Mouse (Mus musculus): ENCODE data around the gene Lrrc66. TPM values are rescaled to one million over a fixed set of nuclear protein-coding genes. Genes with fewer than 3 reads are reported as not detected.

Gene Lrrc66
- total RNA-seq (2012; rRNA removed) (0.82 and 1.1 TPM in 2 replicates), polyA plus RNA-seq (2012; ENCODE audit: insufficient read depth in 1 of 2, insufficient read length in 2 of 2, low read depth in 1 of 2, low replicate concordance in 2 of 2, missing spikeins in 1 of 2) (1 to 10 TPM in 1 of 2 experiments, not detected in 1; 1.1 TPM)

- Histone ChIP-seq H3K9me3 (replicated peaks; ENCODE audit: insufficient read depth, low read length) (no peaks in the 10 kb centered on the region), H3K9ac (ENCODE audit: control insufficient read depth, low read depth, low read length, poor library complexity, severe bottlenecking) (no peak within 1 kb of the TSS), H3K27ac (ENCODE audit: control insufficient read depth, low read depth, low read length) (no peak within 1 kb of the TSS), H3K27me3 (ENCODE audit: control insufficient read depth in 1 of 2, insufficient read depth in 2 of 2, low read length in 2 of 2) (no peaks in the 10 kb centered on the region), H3K4me3 (ENCODE audit: control insufficient read depth in 1 of 2, insufficient read depth in 1 of 2, low read depth in 2 of 2, low read length in 2 of 2) (no peak within 1 kb of the TSS), H3K4me1 (ENCODE audit: control insufficient read depth in 1 of 2, insufficient read depth in 2 of 2, low read length in 2 of 2) (peaks cover 4 to 13% of the 10 kb centered on the region in 2 experiments; a peak in 3 of 4 replicates), H3K79me2 (ENCODE audit: control insufficient read depth, insufficient read depth, low read length, poor library complexity) (no peaks in the 10 kb centered on the region), H3K36me3 (ENCODE audit: control insufficient read depth in 1 of 2, insufficient read depth in 2 of 2, low read length in 2 of 2) (peaks cover 0 to 5% of the 10 kb centered on the region in 2 experiments; a peak in 2 of 4 replicates)
- TF ChIP-seq CHD1 (IDR thresholded peaks at IDR 0.05; ENCODE audit: low read depth, low read length) = no peak
- no peak for TF ChIP-seq MEF2A (IDR thresholded peaks at IDR 0.05; ENCODE audit: extremely low read depth, insufficient replicate concordance, low read depth, low read length, poor library complexity, severe bottlenecking)
- TF ChIP-seq POLR2A (IDR thresholded peaks at IDR 0.05; ENCODE audit: control insufficient read depth in 1 of 2, insufficient read depth in 1 of 2, low read depth in 1 of 2, low read length in 2 of 2, poor library complexity in 1 of 2) = no peak
- TF ChIP-seq GABPA (IDR thresholded peaks at IDR 0.05; ENCODE audit: low read depth, low read length) = no peak
- no peak for TF ChIP-seq MAX (IDR thresholded peaks at IDR 0.05; ENCODE audit: low read length)
- no peak for TF ChIP-seq ZNF384 (IDR thresholded peaks at IDR 0.05; ENCODE audit: low read depth, low read length)
- TF ChIP-seq POLR2AphosphoS5 (IDR thresholded peaks at IDR 0.05; ENCODE audit: borderline replicate concordance, low read depth, low read length) = no peak
- TF ChIP-seq RCOR1 (IDR thresholded peaks at IDR 0.05; ENCODE audit: low read depth, low read length) = no peak
- TF ChIP-seq USF1 (IDR thresholded peaks at IDR 0.05; ENCODE audit: low read depth, low read length) = no peak
- TF ChIP-seq MAFK (IDR thresholded peaks at IDR 0.05; ENCODE audit: borderline replicate concordance, low read depth, low read length) = no peak
- no peak for DNase-seq (ENCODE audit: low read depth, low spot score)
These were observed at the start of gene Lrrc66 for GRCm38 (mm10) chr5:73632291-73632690. Gene Lrrc66 (minus strand): TSS chr5:73632526.

GRCm38 (mm10) chr5:73676626-73677025 is 44.3 kb upstream of the Lrrc66 start:
- Histone ChIP-seq H3K9ac (ENCODE audit: control insufficient read depth, low read depth, low read length, poor library complexity, severe bottlenecking) (no peak overlapping the region), H3K4me1 (ENCODE audit: control insufficient read depth in 1 of 2, insufficient read depth in 2 of 2, low read length in 2 of 2) (no peaks in the 10 kb centered on the region), H3K27ac (ENCODE audit: control insufficient read depth, low read depth, low read length) (no peak overlapping the region), H3K27me3 (ENCODE audit: control insufficient read depth in 1 of 2, insufficient read depth in 2 of 2, low read length in 2 of 2) (peaks cover 15 to 17% of the 10 kb centered on the region in 2 experiments), H3K9me3 (replicated peaks; ENCODE audit: insufficient read depth, low read length) (no peaks in the 10 kb centered on the region), H3K36me3 (ENCODE audit: control insufficient read depth in 1 of 2, insufficient read depth in 2 of 2, low read length in 2 of 2) (no peaks in the 10 kb centered on the region), H3K79me2 (ENCODE audit: control insufficient read depth, insufficient read depth, low read length, poor library complexity) (no peaks in the 10 kb centered on the region), H3K4me3 (ENCODE audit: control insufficient read depth in 1 of 2, insufficient read depth in 1 of 2, low read depth in 2 of 2, low read length in 2 of 2) (no peak overlapping the region)
- TF ChIP-seq TBP (IDR thresholded peaks at IDR 0.05; ENCODE audit: low read depth, low read length) (no peak), CHD2 (IDR thresholded peaks at IDR 0.05; ENCODE audit: low read length) (no peak), ETS1 (IDR thresholded peaks at IDR 0.05; ENCODE audit: low read depth, low read length) (no peak), MEF2A (IDR thresholded peaks at IDR 0.05; ENCODE audit: extremely low read depth, insufficient replicate concordance, low read depth, low read length, poor library complexity, severe bottlenecking) (no peak)
- DNase-seq (ENCODE audit: low read depth, low spot score) = no peak

DNA sequence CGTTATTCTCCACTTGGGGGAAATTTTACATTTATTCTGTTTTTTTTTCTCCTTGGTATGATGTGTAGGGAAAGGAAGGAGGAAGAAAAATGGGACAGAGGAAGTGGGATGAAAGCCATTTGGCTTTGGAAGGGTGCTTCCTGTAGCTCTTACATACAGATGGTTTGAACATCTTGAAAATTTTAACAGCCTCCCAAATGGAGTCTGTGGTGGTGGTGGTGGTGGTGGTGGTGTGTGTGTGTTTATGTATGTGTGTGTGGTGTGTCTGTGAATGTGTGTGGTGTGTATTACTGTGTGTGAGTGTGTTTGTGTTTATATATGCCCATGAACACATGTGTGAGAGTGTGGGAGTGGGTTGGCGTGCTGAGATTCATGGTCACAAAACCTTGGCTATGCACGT is 43.3 kb upstream of the Lrrc66 start:
- no peak overlapping the region for H3K27ac ChIP-seq (ENCODE audit: control insufficient read depth, low read depth, low read length)
- DNase-seq (ENCODE audit: low read depth, low spot score) = no peak
- no peaks in the 10 kb centered on the region for H3K9me3 ChIP-seq (replicated peaks; ENCODE audit: insufficient read depth, low read length)
- H3K4me3 ChIP-seq (ENCODE audit: control insufficient read depth in 1 of 2, insufficient read depth in 1 of 2, low read depth in 2 of 2, low read length in 2 of 2) = no peak overlapping the region
- H3K9ac ChIP-seq (ENCODE audit: control insufficient read depth, low read depth, low read length, poor library complexity, severe bottlenecking) = no peak overlapping the region
- no peaks in the 10 kb centered on the region for H3K36me3 ChIP-seq (ENCODE audit: control insufficient read depth in 1 of 2, insufficient read depth in 2 of 2, low read length in 2 of 2)
- peaks cover 12% of the 10 kb centered on the region in 2 experiments for H3K27me3 ChIP-seq (ENCODE audit: control insufficient read depth in 1 of 2, insufficient read depth in 2 of 2, low read length in 2 of 2)
- TF ChIP-seq MAZ (IDR thresholded peaks at IDR 0.05; ENCODE audit: low read depth, low read length) (no peak), GABPA (IDR thresholded peaks at IDR 0.05; ENCODE audit: low read depth, low read length) (no peak), SMC3 (IDR thresholded peaks at IDR 0.05; ENCODE audit: low read depth, low read length) (no peak), CHD2 (IDR thresholded peaks at IDR 0.05; ENCODE audit: low read length) (no peak), MXI1 (IDR thresholded peaks at IDR 0.05; ENCODE audit: low read depth, low read length) (no peak), HCFC1 (IDR thresholded peaks at IDR 0.05; ENCODE audit: low read depth, low read length) (no peak), KAT2A (conservative IDR thresholded peaks at IDR 0.05; ENCODE audit: low read depth, low read length) (no peak), MEF2A (IDR thresholded peaks at IDR 0.05; ENCODE audit: extremely low read depth, insufficient replicate concordance, low read depth, low read length, poor library complexity, severe bottlenecking) (no peak), E2F4 (IDR thresholded peaks at IDR 0.05; ENCODE audit: borderline replicate concordance, low read depth, low read length) (no peak), GATA1 (IDR thresholded peaks at IDR 0.05; ENCODE audit: low read depth, low read length) (no peak), NRF1 (IDR thresholded peaks at IDR 0.05; ENCODE audit: insufficient read depth, low read depth, low read length, poor library complexity, severe bottlenecking) (no peak), SIN3A (IDR thresholded peaks at IDR 0.05; ENCODE audit: low read length) (no peak)
- H3K4me1 ChIP-seq (ENCODE audit: control insufficient read depth in 1 of 2, insufficient read depth in 2 of 2, low read length in 2 of 2) = no peaks in the 10 kb centered on the region
- H3K79me2 ChIP-seq (ENCODE audit: control insufficient read depth, insufficient read depth, low read length, poor library complexity) = no peaks in the 10 kb centered on the region
